Mouse (Mus musculus): ENCODE measurements around the gene 1700012B09Rik.

- no peak for TF ChIP-seq GATA1 (IDR thresholded peaks at IDR 0.05; ENCODE audit: low read depth, low read length)
- TF ChIP-seq ZC3H11A (IDR thresholded peaks at IDR 0.05; ENCODE audit: low read depth, low read length) = no peak
- TF ChIP-seq POLR2AphosphoS5 (IDR thresholded peaks at IDR 0.05; ENCODE audit: borderline replicate concordance, low read depth, low read length) = no peak
These were observed at the start of gene 1700012B09Rik for GRCm38 (mm10) chr9:14770803-14771471.

All from MEL (cell line).